Mouse (Mus musculus): ENCODE data around the gene Ugt1a6a. TPM values are rescaled to one million over a fixed set of nuclear protein-coding genes. Genes with fewer than 3 reads are reported as not detected.

Gene Ugt1a6a
- total and polyA plus RNA-seq, 3 experiments = not detected

DNA sequence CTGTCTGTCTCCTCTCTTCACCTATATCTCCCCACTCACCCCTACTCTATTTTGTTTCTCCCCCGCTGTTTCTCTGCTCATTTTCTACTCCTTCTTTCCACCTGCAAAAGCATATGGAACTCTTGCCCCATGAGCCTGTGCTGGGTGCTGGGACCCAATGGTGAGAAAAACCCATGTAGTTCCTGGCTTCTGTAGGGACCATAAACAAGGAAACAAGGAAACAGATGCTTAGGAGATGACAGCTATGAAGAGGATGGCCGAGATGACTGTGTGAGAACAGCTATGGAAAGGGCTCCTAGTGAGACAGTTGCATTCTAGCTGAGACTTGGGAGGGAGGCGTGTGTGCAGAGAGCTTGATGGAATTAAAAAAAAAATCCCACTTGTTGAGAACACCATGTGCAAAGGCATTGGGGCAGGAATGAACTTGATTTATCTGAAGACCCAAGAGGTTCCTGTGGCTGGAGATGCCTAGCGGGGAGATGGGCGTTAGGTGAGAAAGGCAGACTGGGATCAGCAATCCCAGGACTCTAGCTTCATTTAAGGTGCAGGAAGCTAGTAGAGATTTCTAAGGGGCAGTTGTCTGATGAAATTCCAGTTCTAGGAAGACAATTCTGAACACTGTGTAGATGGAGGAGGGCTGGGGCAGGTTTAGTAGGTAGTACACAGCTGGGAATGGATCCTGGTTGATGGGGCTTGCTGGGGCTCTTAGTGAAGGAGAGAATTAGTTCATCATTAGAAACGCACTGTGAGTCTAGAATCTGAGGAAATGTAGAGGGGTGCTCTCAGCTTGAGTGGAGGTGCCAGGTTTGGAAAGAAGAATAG, 96.6 kb downstream of the Ugt1a6a start:
- H3K27me3 ChIP-seq (ENCODE audit: control insufficient read depth in 1 of 2, insufficient read depth in 2 of 2, low read length in 2 of 2) = no peaks in the 10 kb centered on the region
- H3K79me2 ChIP-seq (ENCODE audit: control insufficient read depth, insufficient read depth, low read length, poor library complexity) = no peaks in the 10 kb centered on the region
- no peaks in the 10 kb centered on the region for H3K36me3 ChIP-seq (ENCODE audit: control insufficient read depth in 1 of 2, insufficient read depth in 2 of 2, low read length in 2 of 2)
- no peaks in the 10 kb centered on the region for H3K9me3 ChIP-seq (replicated peaks; ENCODE audit: insufficient read depth, low read length)
- H3K4me3 ChIP-seq (ENCODE audit: control insufficient read depth in 1 of 2, insufficient read depth in 1 of 2, low read depth in 2 of 2, low read length in 2 of 2) = no peak overlapping the region
- no peak for DNase-seq (ENCODE audit: low read depth, low spot score)
- TF ChIP-seq HCFC1 (IDR thresholded peaks at IDR 0.05; ENCODE audit: low read depth, low read length) = no peak
- TF ChIP-seq MAZ (IDR thresholded peaks at IDR 0.05; ENCODE audit: low read depth, low read length) = no peak
- TF ChIP-seq CHD2 (IDR thresholded peaks at IDR 0.05; ENCODE audit: low read length) = no peak
- no peaks in the 10 kb centered on the region for H3K4me1 ChIP-seq (ENCODE audit: control insufficient read depth in 1 of 2, insufficient read depth in 2 of 2, low read length in 2 of 2)
- no peak overlapping the region for H3K9ac ChIP-seq (ENCODE audit: control insufficient read depth, low read depth, low read length, poor library complexity, severe bottlenecking)
- H3K27ac ChIP-seq (ENCODE audit: control insufficient read depth, low read depth, low read length) = no peak overlapping the region

DNA sequence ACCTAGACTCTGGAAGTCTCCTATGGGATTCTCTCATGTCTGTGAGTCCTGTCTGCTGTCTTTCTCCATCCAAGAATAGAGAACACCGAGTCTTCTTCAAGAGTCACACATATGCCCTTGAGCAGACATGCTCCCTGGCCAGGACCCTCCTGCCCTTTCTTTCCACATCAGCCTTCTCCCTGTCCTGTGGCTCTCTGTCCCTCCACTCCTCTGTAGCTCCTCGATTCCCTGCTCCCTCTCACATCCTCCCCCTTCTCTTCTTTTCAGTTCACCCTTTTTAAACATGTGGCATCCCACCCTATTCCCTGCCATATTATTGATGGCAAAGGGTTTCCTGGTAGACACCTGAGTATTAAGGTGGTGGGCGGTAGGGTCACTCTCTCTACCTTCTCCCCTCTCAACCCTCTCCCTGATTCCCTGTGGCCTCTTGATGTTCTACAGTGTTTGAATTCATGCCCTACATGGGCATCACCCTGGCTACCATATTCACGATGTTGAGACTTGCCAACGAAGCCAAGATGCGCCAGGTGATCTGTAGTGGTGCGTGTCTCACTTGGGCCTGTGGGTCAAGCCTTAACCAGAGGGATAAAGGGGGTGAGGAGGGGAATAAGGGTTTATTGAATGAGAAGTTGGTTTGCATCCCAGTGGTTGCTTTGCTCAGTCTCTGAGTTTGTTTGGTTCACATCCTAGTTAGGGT, 97.3 kb downstream of the Ugt1a6a start:
- no peak overlapping the region for H3K4me3 ChIP-seq (ENCODE audit: control insufficient read depth in 1 of 2, insufficient read depth in 1 of 2, low read depth in 2 of 2, low read length in 2 of 2)
- H3K9me3 ChIP-seq (replicated peaks; ENCODE audit: insufficient read depth, low read length) = no peaks in the 10 kb centered on the region
- H3K27ac ChIP-seq (ENCODE audit: control insufficient read depth, low read depth, low read length) = no peak overlapping the region
- no peaks in the 10 kb centered on the region for H3K4me1 ChIP-seq (ENCODE audit: control insufficient read depth in 1 of 2, insufficient read depth in 2 of 2, low read length in 2 of 2)
- no peak for DNase-seq (ENCODE audit: low read depth, low spot score)
- H3K27me3 ChIP-seq (ENCODE audit: control insufficient read depth in 1 of 2, insufficient read depth in 2 of 2, low read length in 2 of 2) = no peaks in the 10 kb centered on the region
- no peaks in the 10 kb centered on the region for H3K36me3 ChIP-seq (ENCODE audit: control insufficient read depth in 1 of 2, insufficient read depth in 2 of 2, low read length in 2 of 2)
- H3K9ac ChIP-seq (ENCODE audit: control insufficient read depth, low read depth, low read length, poor library complexity, severe bottlenecking) = no peak overlapping the region
- no peak for TF ChIP-seq POLR2AphosphoS5 (IDR thresholded peaks at IDR 0.05; ENCODE audit: borderline replicate concordance, low read depth, low read length)
- TF ChIP-seq MAX (IDR thresholded peaks at IDR 0.05; ENCODE audit: low read length) = no peak
- no peak for TF ChIP-seq NRF1 (IDR thresholded peaks at IDR 0.05; ENCODE audit: insufficient read depth, low read depth, low read length, poor library complexity, severe bottlenecking)
- no peak for TF ChIP-seq TAL1 (IDR thresholded peaks at IDR 0.05; ENCODE audit: low read length)
- no peak for TF ChIP-seq POLR2A (IDR thresholded peaks at IDR 0.05; ENCODE audit: control insufficient read depth in 1 of 2, insufficient read depth in 1 of 2, low read depth in 1 of 2, low read length in 2 of 2, poor library complexity in 1 of 2)
- no peak for TF ChIP-seq CHD2 (IDR thresholded peaks at IDR 0.05; ENCODE audit: low read length)
- no peak for TF ChIP-seq KAT2A (conservative IDR thresholded peaks at IDR 0.05; ENCODE audit: low read depth, low read length)
- TF ChIP-seq MEF2A (IDR thresholded peaks at IDR 0.05; ENCODE audit: extremely low read depth, insufficient replicate concordance, low read depth, low read length, poor library complexity, severe bottlenecking) = no peak
- TF ChIP-seq NELFE (IDR thresholded peaks at IDR 0.05; ENCODE audit: low read depth, low read length) = no peak
- TF ChIP-seq BHLHE40 (IDR thresholded peaks at IDR 0.05; ENCODE audit: borderline replicate concordance, low read depth, low read length) = no peak
- TF ChIP-seq MXI1 (IDR thresholded peaks at IDR 0.05; ENCODE audit: low read depth, low read length) = no peak
- no peak for TF ChIP-seq CTCF (IDR thresholded peaks at IDR 0.05 in 2 of 3, conservative IDR thresholded peaks at IDR 0.05 in 1 of 3; ENCODE audit: control insufficient read depth in 1 of 3, insufficient read depth in 1 of 3, low read depth in 2 of 3, low read length in 3 of 3, poor library complexity in 1 of 3, severe bottlenecking in 1 of 3)
- no peak for TF ChIP-seq ELF1 (IDR thresholded peaks at IDR 0.05; ENCODE audit: low read depth, low read length)
- no peak for TF ChIP-seq ETS1 (IDR thresholded peaks at IDR 0.05; ENCODE audit: low read depth, low read length)
- no peak for TF ChIP-seq USF2 (IDR thresholded peaks at IDR 0.05; ENCODE audit: borderline replicate concordance in 1 of 2, insufficient read depth in 1 of 2, low read depth in 1 of 2, low read length in 2 of 2)
- TF ChIP-seq RAD21 (IDR thresholded peaks at IDR 0.05; ENCODE audit: low read depth, low read length) = no peak
- no peaks in the 10 kb centered on the region for H3K79me2 ChIP-seq (ENCODE audit: control insufficient read depth, insufficient read depth, low read length, poor library complexity)
